Mouse (Mus musculus) gastrocnemius, postnatal 10 days (tissue): ENCODE results near the gene Gm15114. TPM values are rescaled to one million over a fixed set of nuclear protein-coding genes. Genes with fewer than 3 reads are reported as not detected.
"Not testable (repeated sequence)": the region's sequence is repeated elsewhere in the genome, so short reads cannot be mapped to it uniquely, and the experiment has no call there.

ENCODE experiments used
- DNase-seq: peaks from one replicate; pipeline ENCODE4 v3.0.0; 2021; ENCODE audit warnings: mixed read lengths
- long read RNA-seq, 2 experiments: library from polyadenylated mRNA; stranded (forward); transcript quantifications; one replicate each; pipeline ENCODE4 v2.0.0; 2021
- total RNA-seq, 2 experiments: library from RNA; stranded (reverse); gene quantifications; 2 replicates each; pipeline ENCODE4 v1.2.3; 2021

The Gm15114 gene
- not detected for total RNA-seq
- long read RNA-seq, experiment 1 = 0 reads
- long read RNA-seq, experiment 2 = 0 reads

DNA sequence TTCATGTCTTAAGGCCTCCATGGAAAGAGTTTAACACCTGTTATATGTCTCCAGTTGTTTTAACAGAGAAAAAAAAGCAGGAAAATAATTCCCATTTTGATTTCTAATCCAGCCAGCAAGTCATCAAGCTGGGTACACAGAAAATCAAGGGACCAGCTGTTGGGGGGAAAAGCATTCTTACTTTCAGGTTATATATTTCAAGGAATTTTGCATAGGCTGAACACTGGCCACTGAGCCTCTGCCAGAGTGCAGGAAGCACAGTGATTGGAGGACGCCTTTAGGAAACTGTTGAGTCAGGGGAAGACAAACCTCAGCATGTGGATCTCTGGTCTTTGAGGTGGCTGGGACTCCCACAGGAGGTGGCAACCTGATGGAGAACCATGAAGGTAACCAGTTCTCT, at the start of gene Gm15114:
Gene Gm15114, plus strand, starts transcription at position 301 of the 400 bp plus-strand sequence.
- not testable (repeated sequence) for DNase-seq

Other genes starting within 250 kb of the Gm15114 start
- not detected for gene Gm8334, start 126.2 kb downstream of the Gm15114 start, total RNA-seq
- not detected for gene Gm15127, start 174.6 kb downstream of the Gm15114 start, total RNA-seq